Mouse (Mus musculus): ENCODE data around the gene Srebf2. TPM values are rescaled to one million over a fixed set of nuclear protein-coding genes. Genes with fewer than 3 reads are reported as not detected.

Srebf2 gene
- polyA plus RNA-seq, 1 experiment from 2014 or later = 84.6 TPM

DNA sequence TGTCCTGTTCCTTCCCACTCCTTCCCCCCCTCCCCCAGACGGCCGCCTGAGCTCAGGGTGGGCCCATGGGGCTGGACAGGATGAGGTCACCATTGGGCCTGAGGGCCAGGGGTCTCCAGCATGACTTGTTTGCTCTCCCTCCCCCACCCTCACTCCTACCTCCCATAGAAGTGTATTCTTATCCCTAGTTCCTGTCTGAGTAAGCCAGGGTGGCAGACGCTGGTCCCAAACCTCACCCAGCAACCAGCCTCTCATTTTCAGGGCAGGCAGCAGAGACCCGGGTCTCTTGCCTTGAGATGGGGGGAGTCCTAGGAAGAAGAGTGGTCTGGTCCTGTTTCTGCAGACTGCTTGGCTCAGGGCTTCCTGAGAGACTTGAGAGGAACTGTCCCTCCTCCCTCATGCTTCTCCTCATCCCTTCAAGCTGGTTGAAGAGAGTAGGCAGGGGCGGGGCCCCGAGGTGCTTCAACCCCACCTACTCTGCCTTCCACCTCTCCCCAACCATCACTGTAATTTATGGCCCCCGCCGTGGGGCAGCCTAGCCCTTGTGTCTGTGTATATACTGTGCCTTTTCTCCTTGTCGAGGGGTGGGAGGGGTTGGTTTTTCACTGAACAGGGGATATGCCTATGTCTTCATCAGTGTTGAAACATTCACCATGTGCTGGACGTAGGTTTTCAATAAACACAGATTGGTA lies 57.8 kb downstream of the Srebf2 start:
- no peak for TF ChIP-seq CTCF (IDR thresholded peaks at IDR 0.05)
- ATAC-seq (no peak), DNase-seq (ENCODE audit: low read depth, low spot score) (no peak)
- ChIA-PET POLR2A (interaction anchor here (0.5 kb wide), 1 partner anchor 534 kb away, joined by 4 read pairs; no protein-coding TSS in a partner anchor), CTCF (no interaction called here)
- in situ Hi-C loops (cut with MboI; ENCODE audit: low pct_unique_long_range_greater_than_20kb) = no loop called here
- H3K27me3 ChIP-seq = no peaks in the 10 kb centered on the region

DNA sequence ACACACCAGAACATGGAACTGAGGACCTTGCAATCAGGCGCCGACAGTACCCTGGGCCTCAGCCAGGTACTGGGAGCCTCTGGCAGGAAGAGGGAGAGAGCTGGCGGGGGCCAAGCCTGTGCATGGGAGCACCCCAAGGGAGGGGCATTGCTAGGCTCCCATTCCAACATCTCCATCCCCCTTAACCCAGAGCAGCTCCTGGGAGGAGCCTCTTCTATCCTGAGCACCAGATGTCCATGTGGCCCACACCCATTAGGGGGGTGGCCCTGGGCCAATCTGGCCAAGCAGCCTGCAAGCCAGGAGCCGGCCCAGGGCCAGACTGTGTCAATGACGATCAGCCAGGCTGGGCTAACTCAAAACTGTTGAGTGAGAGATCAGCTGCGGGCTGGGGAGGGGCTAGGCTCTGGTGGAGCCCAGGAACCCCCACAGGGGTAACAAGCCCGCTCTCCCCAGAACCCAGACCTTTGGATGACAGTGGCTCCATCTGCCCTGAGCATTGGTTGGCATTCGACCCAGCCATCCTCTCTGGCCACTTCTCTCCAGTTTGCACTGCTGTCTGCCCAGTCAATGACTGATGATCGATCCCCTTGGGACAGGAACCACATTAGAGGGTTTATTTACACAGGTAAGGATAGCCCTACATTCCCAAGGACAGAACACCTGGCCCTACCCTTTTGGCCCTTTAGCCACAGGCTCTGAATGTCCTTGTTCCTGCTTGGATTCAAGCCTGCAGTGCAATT lies 59.6 kb downstream of the Srebf2 start:
- ChIA-PET POLR2A (no interaction called here), CTCF (no interaction called here)
- no peak for ATAC-seq

DNA sequence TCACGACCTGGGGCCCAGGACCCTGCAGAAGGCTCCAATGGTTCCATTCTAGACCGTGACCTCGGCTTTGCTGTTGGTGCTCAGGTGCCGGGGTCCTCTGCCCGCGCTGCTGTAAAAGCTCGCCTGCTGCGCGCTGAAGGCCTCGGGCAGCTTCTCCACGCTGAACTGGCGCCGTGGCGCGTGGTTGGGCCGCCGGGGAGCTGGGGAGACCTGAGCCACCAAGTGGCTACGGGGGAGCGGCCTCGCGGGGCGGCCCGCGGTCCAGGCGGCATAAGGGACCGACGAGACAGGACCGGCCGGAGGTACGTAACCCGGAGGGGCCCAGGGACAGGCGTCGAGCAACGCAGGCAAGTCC lies 60.1 kb downstream of the Srebf2 start:
- ATAC-seq = no peak
- no peak for TF ChIP-seq CTCF (IDR thresholded peaks at IDR 0.05)
- peaks cover 5% of the 10 kb centered on the region for H3K27me3 ChIP-seq
- ChIA-PET POLR2A (no interaction called here), CTCF (no interaction called here)
- in situ Hi-C loops (cut with MboI; ENCODE audit: low pct_unique_long_range_greater_than_20kb) = no loop called here
- no peak for DNase-seq (ENCODE audit: low read depth, low spot score)

More for the DNA sequence above, 59.6 kb downstream of the Srebf2 start:
- in situ Hi-C loops (cut with MboI; ENCODE audit: low pct_unique_long_range_greater_than_20kb) = no loop called here
- peaks cover 3% of the 10 kb centered on the region for H3K27me3 ChIP-seq
- no peak for TF ChIP-seq CTCF (IDR thresholded peaks at IDR 0.05)
- no peak for DNase-seq (ENCODE audit: low read depth, low spot score)

DNA sequence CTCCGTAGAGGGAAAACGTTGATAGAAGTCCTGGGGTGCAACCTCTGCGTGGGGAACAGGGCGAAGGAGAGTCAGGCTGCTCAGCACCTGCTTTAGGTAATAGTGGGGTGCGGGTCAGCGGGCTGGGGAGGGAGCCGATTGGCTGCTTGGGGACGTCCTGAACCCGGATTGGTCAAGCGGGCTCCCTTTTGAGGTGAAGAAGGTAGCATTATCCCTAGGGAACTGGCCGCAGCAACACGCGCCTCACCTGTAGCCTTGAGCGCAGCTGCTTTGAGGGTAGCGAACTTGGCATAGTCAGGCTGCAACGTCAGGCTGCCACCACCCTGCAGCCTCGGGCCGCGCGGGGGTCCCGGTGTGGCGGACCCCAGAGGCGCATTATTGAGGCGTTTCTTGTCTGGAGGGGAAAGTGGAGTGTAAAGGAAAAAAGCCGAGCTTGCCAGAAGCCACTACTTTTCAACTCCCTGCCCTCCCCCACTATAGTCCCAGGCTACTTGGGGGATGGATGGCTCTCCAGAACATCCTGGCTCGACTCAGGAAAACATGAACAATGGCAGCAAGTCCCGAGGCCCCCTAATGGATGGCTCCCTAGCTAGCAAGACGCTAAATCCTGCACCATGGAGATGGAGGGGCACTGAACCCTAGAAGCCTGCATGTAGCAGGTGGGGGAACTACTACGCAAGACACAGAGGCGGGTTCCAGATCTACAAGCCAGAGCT lies 60.7 kb downstream of the Srebf2 start:
- ATAC-seq (no peak), DNase-seq (ENCODE audit: low read depth, low spot score) (no peak)
- ChIA-PET POLR2A (no interaction called here), CTCF (no interaction called here)
- peaks cover 9% of the 10 kb centered on the region for H3K27me3 ChIP-seq
- in situ Hi-C loops (cut with MboI; ENCODE audit: low pct_unique_long_range_greater_than_20kb) = no loop called here
- no peak for TF ChIP-seq CTCF (IDR thresholded peaks at IDR 0.05)

DNA sequence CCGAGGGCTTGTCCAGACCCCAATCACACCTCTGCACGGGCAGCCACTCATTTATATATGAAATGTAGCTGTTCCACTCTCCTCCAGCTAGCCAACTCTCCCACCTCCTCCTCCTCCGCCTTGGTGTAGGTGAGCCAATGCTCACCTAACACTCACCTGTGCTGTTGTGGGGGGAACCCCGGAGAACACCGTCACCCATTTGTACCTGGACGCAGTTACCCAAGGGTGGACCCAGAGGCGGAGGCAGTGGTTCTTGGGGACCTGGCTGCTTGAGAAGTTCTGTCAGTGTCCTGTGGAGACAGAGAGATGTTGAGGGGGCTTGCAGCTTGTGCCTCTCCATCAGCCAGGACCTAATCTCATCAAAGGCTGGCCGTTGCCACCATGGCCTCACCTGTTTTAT lies 61.3 kb downstream of the Srebf2 start:
- H3K27me3 ChIP-seq = peaks cover 12% of the 10 kb centered on the region
- CTCF ChIA-PET = no interaction called here
- no peak for ATAC-seq
- no peak for TF ChIP-seq CTCF (IDR thresholded peaks at IDR 0.05)
- DNase-seq (ENCODE audit: low read depth, low spot score) = no peak
- POLR2A ChIA-PET = no interaction called here
- in situ Hi-C loops (cut with MboI; ENCODE audit: low pct_unique_long_range_greater_than_20kb) = no loop called here

DNA sequence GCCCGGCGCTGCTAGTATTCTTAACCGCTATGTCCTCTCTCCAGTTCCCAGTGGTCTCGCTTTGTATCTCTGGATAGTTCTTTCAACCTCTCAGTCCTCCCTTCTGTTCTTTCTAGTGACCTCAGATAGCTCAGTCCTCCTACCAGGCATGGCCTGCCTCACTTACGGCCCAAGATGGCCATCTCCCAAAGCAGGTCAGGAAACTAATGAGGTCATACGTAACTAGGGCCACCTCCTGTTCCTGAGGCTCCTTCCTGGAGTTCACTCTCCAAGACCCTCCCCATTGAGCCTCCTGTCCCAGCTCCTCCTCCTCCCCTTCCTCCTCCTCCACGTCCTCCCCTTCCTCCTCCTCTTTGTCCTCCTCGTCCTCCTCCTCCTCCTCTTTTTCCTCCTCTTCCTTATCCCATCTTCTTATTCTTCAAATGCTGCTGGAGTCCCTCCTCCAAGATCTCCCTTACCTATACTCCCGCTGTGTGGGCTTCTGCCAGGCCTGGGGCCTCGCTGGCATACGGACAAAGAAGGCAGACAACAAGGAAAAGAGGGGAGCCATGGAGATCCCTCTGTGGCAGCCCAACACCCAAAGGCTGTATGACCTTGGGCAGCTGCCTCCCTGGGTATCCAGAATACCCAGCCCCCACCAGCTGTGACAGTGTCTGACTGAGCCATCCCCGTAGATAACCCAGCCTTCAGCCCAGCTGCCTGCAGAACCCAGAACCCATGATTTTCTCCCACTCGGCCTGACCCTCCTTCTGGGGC lies 62.5 kb downstream of the Srebf2 start:
- ChIA-PET POLR2A (no interaction called here), CTCF (no interaction called here)
- no peak for TF ChIP-seq CTCF (IDR thresholded peaks at IDR 0.05)
- no peak for ATAC-seq
- no peak for DNase-seq (ENCODE audit: low read depth, low spot score)
- H3K27me3 ChIP-seq = peaks cover 14% of the 10 kb centered on the region
- in situ Hi-C loops (cut with MboI; ENCODE audit: low pct_unique_long_range_greater_than_20kb) = no loop called here

DNA sequence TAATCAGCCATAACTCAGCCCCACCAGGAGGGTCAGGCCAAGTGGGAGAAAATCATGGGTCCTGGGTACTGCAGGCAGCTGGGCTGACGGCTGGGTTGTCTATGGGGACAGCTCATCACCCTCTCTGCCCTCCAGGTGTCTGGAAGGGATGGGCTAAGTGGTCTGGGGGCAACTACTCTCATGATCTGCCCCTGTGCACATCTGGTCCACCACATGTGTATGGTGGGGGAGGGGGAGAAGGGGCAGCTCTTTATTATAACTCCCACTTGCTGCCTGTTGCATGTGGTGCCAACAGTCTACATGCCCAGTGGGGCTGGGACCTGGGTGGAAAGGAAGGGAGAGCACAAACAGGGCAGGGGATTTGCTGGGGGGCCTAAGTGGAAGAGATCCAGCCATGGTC lies 63.8 kb downstream of the Srebf2 start:
- POLR2A ChIA-PET = no interaction called here
- DNase-seq (ENCODE audit: low read depth, low spot score) (no peak), ATAC-seq (no peak)
- in situ Hi-C loops (cut with MboI; ENCODE audit: low pct_unique_long_range_greater_than_20kb) = no loop called here
- peaks cover 14% of the 10 kb centered on the region for H3K27me3 ChIP-seq
- CTCF ChIA-PET = interaction anchor here (1.2 kb wide), 1 partner anchor 14 kb away, joined by 3 read pairs; no protein-coding TSS in a partner anchor
- TF ChIP-seq CTCF (IDR thresholded peaks at IDR 0.05) = no peak

DNA sequence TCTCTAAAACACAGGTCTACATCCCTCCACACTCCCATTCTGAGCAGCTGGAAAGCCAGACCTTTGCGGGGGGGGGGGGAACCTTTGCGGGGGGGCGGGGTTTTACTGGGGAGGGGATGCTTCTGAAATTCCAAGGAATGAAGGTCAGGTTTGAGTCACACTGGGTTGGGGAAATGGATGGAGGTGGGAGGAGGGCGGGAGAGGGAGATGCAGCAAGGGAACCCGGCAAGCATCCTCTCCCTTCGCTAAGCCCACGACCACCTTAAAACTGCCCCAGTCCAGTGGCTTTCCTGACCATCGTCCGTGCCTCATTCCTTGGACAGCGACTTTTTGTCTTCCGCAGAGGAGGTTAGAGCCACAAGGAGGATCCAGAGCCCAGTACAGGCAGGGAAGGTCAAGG lies 64.3 kb downstream of the Srebf2 start:
- ATAC-seq (no peak), DNase-seq (ENCODE audit: low read depth, low spot score) (no peak)
- CTCF ChIA-PET = interaction anchor here (1.2 kb wide), 1 partner anchor 15 kb away, joined by 3 read pairs; no protein-coding TSS in a partner anchor
- no peak for TF ChIP-seq CTCF (IDR thresholded peaks at IDR 0.05)
- in situ Hi-C loops (cut with MboI; ENCODE audit: low pct_unique_long_range_greater_than_20kb) = no loop called here
- POLR2A ChIA-PET = no interaction called here
- peaks cover 14% of the 10 kb centered on the region for H3K27me3 ChIP-seq

DNA sequence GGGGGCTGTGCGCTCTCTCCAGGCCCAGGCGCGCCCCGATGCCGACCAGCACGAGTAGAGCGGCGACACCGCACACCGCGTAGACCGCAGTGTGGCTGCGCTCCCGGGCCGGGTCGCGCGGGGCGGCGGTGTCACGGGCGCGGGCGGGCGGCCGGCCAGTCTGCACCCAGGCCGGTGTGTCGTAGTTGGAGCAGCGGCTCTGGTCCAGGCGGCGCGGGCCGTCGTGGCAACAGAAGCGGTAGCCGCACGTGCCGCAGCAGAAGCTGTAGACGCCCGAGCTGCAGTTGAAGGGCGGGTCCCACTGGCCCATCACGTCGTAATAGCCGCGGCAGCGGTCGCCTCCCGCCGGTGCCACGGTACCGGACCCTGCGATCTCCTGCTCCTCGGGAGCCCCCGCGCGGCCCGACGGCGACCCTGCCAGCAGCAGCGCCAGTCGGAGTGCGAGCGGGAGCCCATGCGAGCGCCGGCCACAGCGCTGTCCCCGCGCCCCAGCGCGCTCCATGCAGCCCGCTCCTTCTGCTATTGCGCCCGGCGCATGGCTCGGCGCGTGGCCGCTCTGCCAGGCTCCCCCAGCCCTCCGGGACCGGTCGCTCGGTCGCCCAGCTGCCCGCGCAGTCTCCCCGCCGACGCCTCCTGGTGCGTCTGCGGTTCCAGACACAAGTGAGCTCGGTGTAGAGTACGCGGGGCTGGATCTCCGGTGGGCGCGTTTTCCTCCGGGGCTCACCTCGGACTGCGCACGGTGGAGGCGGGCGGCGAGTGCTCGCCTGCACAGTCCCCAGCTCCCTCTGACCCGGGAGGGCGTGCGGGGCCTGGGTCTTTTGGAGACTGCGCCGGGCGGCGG lies 65.2 kb downstream of the Srebf2 start:
- H3K27me3 ChIP-seq = peaks cover 16% of the 10 kb centered on the region
- ChIA-PET POLR2A (no interaction called here), CTCF (interaction anchor here (1.2 kb wide), 1 partner anchor 16 kb away, joined by 3 read pairs; no protein-coding TSS in a partner anchor)
- DNase-seq (ENCODE audit: low read depth, low spot score) (no peak), ATAC-seq (peak; percentile 29)
- no peak for TF ChIP-seq CTCF (IDR thresholded peaks at IDR 0.05)
- in situ Hi-C loops (cut with MboI; ENCODE audit: low pct_unique_long_range_greater_than_20kb) = no loop called here

DNA sequence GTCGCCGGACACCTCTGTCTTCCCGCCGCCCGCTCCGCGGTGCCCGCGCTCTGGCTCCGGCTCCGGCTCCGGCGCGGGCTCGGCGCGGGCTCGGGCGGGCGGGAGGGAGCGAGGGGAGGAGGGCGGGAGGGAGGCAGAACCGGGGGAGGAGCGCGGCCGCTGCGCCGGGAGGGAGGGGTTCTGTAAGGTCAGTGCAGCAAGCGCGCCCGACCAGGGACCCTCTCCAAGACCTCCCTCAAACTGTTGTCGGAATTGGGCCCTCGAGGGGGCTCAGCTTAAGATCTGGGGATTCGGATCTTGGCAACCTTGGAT lies 65.7 kb downstream of the Srebf2 start, which contains the start of gene Shisa8:
Gene Shisa8 (minus strand): TSS at position 64 of the 312 bp plus-strand sequence.
- CTCF ChIA-PET = no interaction called here
- no peak for ATAC-seq
- H3K27me3 ChIP-seq = peaks cover 16% of the 10 kb centered on the region
- POLR2A ChIA-PET = no interaction called here
- in situ Hi-C loops (cut with MboI; ENCODE audit: low pct_unique_long_range_greater_than_20kb) = no loop called here
- no peak for TF ChIP-seq CTCF (IDR thresholded peaks at IDR 0.05)
- no peak for DNase-seq (ENCODE audit: low read depth, low spot score)
